Mouse (Mus musculus): ENCODE data around the gene Pla2g10.
"Not testable (repeated sequence)": the region's sequence is repeated elsewhere in the genome, so short reads cannot be mapped to it uniquely, and the experiment has no call there.

Pla2g10 gene

GRCm38 (mm10) chr16:13729428-13729827 is 1.4 kb downstream of the Pla2g10 start:
- ATAC-seq (ENCODE audit: low TSS enrichment): no peak

GRCm38 (mm10) chr16:13727811-13728335 is 2.9 kb downstream of the Pla2g10 start:
- no peak for ATAC-seq (ENCODE audit: low TSS enrichment)

DNA sequence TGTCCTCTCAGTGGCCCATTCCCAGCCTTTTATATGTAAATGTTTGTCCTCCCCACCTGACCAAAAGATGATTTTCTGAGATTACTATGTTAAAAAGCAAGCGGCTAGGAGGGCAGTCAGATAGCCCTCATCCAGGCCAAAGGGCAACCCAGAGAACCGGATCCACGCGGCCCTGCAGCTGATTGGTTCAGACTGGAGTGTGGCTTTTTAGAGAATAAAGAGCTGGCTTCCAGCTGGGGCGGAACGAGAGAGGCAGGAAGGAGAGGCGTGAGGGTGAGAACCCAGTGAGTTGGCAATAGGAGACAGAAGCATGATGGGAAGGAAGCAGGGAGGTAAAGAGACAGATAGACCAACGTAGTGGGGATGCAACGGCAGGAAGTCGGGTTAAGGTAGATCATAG is 7.8 kb downstream of the Pla2g10 start:
- ATAC-seq (ENCODE audit: low TSS enrichment): no peak

DNA sequence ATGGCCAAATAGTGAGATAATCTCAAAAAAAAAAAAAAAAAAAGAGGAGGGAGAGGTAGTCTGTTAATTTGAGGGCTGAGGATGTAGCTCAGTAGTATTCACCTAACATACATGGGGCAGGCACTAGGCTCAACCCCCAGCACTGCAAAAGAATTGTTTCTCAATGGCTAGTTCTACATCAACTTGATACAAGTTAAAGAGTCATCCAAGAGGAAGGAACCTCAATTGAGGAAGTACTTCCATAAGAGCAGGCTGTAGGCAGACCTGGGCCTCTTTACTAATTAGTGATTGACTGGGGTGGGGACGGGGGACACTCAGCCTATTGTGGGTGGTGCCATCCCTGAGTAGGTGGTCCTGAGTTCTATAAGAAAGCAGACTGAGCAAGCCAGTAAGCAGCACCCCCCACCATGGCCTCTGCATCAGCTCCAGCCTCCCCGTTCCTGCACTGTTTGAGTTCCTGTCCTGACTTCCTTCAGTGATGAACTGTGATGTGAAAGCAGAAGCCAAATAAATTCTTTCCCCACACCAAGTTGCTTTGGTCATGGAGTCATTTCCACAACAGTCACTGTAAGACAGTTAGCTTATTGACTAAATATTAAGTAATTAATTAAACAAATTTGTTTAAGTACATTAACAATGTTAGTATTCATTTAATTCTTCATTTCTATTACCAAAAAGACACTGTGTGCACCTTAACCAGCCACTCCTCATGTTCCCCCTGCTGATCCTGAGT is 13.8 kb downstream of the Pla2g10 start:
- no peak for ATAC-seq (ENCODE audit: low TSS enrichment)

DNA sequence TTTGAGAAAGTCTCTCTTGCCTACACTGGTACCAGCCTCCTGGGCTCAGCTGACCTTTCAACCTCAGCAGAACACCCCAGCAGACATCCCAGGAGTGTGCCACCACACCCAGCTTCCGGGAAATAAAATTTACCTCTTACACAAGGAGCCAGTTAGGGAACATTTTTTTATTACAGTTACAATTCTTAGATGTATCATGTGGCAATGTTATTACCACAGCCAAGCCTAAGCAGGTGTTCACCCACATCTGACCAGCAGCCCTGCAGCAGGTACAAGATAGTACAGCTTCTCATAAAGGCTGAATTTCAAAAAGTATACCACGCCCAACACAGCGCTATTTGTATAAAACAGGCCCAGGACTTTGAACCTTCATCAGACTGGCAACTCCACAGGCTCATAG is 15.9 kb downstream of the Pla2g10 start:
- no peak for ATAC-seq (ENCODE audit: low TSS enrichment)

DNA sequence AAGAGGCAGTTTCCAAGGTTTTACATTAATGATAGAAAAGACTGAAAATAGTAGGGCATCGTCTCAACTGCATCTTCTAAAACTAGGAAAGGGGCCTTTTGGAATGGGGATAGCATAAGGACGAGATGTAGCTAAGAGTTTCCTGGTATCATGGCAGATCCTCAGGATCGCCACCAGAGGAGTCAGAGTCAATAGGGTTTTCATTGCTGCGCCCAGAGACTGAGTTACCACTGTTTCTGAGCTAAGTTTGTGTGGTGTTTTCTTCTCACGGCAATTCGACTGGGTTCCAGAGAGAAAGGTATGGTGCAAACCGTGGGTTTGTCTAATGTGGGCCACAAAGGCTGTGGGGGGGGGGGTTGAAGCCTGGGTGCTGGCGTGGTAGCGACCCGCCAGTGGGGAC is 26.1 kb downstream of the Pla2g10 start:
- ATAC-seq (ENCODE audit: low TSS enrichment): no peak

DNA sequence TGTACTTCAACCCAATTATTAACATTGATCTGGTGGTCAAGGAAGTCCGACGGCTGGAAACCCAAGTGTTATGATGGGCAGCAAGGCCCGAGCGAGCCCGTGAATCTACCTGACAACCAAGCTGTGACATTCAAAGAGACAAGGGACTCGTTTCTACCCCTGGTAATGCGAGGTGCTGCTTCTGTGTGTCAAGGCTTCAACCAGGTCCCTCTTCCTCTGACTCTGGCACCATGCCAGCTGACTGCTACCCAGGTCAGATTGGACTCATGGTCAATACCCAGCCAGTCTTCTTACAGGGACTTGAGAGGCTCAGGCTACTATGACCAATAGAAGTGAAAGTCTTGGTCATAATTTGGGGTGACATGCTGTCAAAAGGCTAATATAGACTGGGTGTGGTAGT is 28.6 kb downstream of the Pla2g10 start:
- ATAC-seq (ENCODE audit: low TSS enrichment): no peak

DNA sequence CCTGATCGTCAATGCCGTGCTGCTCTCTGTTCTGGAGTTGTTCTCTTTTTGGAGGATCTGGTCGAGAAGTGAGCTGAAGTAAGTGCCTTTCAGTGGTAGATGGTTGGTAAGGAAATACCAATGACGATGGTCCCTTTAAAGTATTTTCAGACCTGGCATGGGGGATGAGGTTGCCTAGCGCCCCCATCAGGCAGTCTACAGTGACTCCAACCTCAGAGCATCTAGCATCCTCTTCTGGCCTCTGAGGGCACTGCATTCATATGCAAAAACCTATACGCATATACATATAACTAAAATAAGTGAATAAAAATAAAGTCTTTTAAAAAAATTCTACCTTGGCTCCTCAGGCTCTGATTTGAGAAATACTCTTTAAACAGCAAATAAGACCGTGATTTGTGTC is 31.8 kb downstream of the Pla2g10 start:
- ATAC-seq (ENCODE audit: low TSS enrichment): no peak

- ATAC-seq (ENCODE audit: low TSS enrichment): no peak
Observed at GRCm38 (mm10) chr16:13678601-13679319, 52.0 kb downstream of the Pla2g10 start.

GRCm38 (mm10) chr16:13674511-13674910 is 56.3 kb downstream of the Pla2g10 start:
- no peak for ATAC-seq (ENCODE audit: low TSS enrichment)

DNA sequence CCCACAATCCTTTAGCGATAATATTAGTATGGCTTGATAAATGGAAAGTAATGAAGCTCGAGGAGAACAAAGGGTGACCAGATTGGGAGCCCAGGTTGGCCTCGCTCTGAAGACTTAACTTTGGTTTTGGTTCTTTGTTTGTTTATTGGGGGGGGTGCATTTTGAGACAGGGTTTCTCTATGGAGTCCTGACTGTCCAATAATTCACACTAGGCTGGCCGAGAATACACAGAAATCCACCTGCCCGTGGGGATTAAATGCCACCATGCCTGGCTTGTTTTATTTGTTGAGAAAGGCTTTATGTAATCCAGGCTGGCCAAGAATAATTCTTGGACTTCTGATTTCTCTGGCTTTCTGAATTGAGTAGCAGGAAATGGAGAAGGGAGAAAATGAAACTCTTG is 57.7 kb downstream of the Pla2g10 start:
- ATAC-seq (ENCODE audit: low TSS enrichment): no peak

DNA sequence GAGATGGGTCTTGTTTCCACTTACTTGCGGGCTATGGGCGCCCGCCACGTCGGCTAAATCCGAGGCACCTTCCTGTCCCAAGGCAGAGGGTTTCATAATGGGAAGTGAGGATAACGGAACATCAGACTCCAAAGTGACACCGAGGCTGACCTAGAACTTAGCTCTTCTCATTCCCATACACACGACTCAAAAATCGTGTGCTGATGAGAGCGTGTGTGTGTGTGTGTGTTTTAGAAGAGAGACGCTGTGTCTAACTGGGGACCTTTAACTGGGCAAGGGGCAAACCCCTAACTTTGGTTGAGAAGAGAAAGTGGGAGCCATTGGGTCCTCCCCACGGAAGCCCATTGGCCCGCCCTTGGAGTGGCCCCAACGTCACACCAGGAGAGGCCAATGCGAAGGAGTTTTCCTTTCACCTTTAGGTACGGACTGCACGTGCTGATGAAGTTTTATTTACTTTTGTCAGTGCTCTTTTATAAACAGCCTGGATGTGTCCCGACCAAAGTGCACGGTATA is 58.3 kb downstream of the Pla2g10 start:
- no peak for ATAC-seq (ENCODE audit: low TSS enrichment)

DNA sequence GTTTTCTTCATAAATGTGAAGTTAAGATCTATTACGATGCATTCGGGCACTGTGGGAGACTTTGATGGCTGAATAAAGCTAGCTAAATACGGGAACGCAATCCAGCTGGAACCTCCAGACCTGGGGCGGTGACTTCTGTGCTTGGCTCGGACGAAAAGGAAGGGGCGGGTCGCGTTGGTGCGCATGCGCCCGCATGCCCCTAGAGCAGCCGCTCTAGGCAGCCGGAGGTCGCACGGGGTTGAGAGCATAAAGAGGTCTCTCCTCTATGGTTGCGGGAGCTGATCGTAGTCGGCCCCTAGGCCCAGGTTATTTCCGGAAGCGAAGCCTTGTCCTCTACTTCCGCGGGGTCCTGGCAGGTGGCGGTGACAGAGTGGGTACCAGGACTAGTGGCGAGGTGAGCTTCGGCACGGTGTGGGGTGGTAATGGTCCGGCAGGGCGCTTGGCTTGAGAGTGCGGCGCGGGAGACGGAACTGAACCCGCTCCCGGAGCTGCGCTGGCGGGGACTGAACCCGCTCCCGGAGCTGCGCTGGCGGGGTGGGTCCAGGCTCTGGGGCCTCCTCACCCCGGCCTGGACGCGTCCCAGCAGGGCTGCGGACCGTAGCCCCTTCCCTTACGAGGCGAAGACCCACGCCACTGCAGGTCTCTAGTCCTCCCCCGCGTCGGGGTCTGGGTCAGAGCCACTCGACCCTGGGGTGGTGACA is 58.9 kb downstream of the Pla2g10 start, which contains the start of the genes Bfar and 3110001I22Rik:
Gene Bfar (plus strand): TSS at position 174 of the 701 bp plus-strand sequence.
Gene 3110001I22Rik (plus strand): TSS at position 245 of the 701 bp plus-strand sequence.
- peak; percentile 82 for ATAC-seq (ENCODE audit: low TSS enrichment)

DNA sequence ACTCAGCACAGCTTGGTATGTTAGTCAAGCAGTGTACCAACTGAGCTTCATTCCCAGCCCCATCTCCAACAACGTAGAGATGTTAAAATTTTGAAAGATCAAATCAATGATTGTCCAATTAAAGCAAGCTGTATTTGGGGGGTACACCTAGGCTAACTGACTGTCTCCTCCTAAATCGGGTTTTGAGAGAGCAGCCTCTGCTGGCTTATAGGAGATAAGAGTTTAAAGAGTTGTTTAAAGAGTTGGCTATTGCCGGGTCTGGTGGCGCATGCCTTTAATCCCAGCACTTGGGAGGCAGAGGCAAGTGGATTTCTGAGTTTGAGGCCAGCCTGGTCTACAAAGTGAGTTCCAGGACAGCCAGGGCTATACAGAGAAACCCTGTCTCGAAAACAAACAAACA is 59.9 kb downstream of the Pla2g10 start:
- ATAC-seq (ENCODE audit: low TSS enrichment): not testable (repeated sequence)

- ATAC-seq (ENCODE audit: low TSS enrichment): no peak
Observed at GRCm38 (mm10) chr16:13669282-13669681, 61.5 kb downstream of the Pla2g10 start.

GRCm38 (mm10) chr16:13668402-13669108 is 62.2 kb downstream of the Pla2g10 start:
- no peak for ATAC-seq (ENCODE audit: low TSS enrichment)

DNA sequence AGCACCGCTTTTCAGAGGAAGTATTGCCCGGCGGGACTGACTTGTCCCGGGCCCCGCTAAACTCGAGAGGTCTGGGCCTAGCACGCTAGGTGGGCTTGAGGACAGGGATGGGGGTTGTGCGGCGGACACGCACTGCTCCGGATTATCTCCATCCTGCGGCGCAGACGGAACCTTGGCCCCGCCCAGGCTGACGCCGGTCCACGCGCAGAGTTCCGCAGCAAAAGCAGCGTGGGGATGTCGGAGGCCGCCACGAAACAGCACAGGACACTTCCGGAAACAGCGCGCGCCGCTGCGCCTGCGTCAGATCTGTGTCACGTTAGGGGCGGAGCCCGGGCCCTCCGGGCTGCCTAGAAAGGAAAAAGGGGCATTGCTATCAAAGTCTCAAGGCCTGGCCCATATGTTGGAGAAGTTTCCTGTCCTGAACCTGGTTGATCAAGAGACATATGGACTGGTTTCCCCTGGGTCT is 62.9 kb downstream of the Pla2g10 start, which contains the start of gene Parn:
Gene Parn (minus strand): TSS at position 293 of the 466 bp plus-strand sequence.
- ATAC-seq (ENCODE audit: low TSS enrichment): peak; percentile 90

Measured in frontal cortex, adult (tissue).